Mouse (Mus musculus) forebrain, embryonic 14.5 days (tissue): Measurements from ENCODE around the gene Ctu2. TPM values are rescaled to one million over a fixed set of nuclear protein-coding genes. Genes with fewer than 3 reads are reported as not detected.

Source experiments
- ATAC-seq: fragments of 200-750 bp; cut with Nextera tagmentation; 2 replicates; pipeline ENCODE4 v1.8.0; 2017; ENCODE audit warnings: mild to moderate bottlenecking, moderate library complexity
- DNase-seq: peaks from one replicate; pipeline ENCODE4 v3.0.0-alpha.2; 2015; ENCODE audit warnings: low spot score
- H3K27ac ChIP-seq: fragments of 300-500 bp; sonication (generic); 2 replicates; pipeline ENCODE4 v1.5.1; 2014; ENCODE audit warnings: low read depth, mild to moderate bottlenecking, control low read depth, low read length, moderate library complexity
- H3K27me3 ChIP-seq: fragments of 300-500 bp; sonication (generic); replicated peaks from 2 replicates; pipeline ENCODE4 v1.6.1; 2014; ENCODE audit warnings: low read length, control low read depth, mixed read lengths; ENCODE audit not compliant: control insufficient read depth, insufficient read depth
- H3K36me3 ChIP-seq: fragments of 300-500 bp; sonication (generic); 2 replicates; pipeline ENCODE4 v1.6.1; 2014; ENCODE audit warnings: low read length, control low read depth; ENCODE audit not compliant: control insufficient read depth, insufficient read depth
- H3K4me1 ChIP-seq: fragments of 300-500 bp; sonication (generic); 2 replicates; pipeline ENCODE4 v1.6.1; 2014; ENCODE audit warnings: antibody characterized with exemption, low read length, control low read depth; ENCODE audit not compliant: control insufficient read depth, insufficient read depth
- H3K4me2 ChIP-seq: fragments of 300-500 bp; sonication (generic); 2 replicates; pipeline ENCODE4 v1.6.1; 2014; ENCODE audit warnings: mild to moderate bottlenecking, control low read depth, low read length
- H3K4me3 ChIP-seq: fragments of 300-500 bp; sonication (generic); 2 replicates; pipeline ENCODE4 v1.5.1; 2014; ENCODE audit warnings: low read depth, low read length, control low read depth
- H3K9ac ChIP-seq: fragments of 300-500 bp; sonication (generic); 2 replicates; pipeline ENCODE4 v1.6.1; 2014; ENCODE audit warnings: mild to moderate bottlenecking, low read length, control low read depth, moderate library complexity
- H3K9me3 ChIP-seq: fragments of 300-500 bp; sonication (generic); replicated peaks from 2 replicates; pipeline ENCODE4 v1.6.1; 2016; ENCODE audit warnings: low read length, control low read depth, mixed read lengths; ENCODE audit not compliant: control insufficient read depth
- WGBS: fragments of 180-500 bp; shearing (Covaris S2); extraction: QIAGEN DNeasy Blood & Tissue Kit; methylation state at CpG from one replicate; pipeline ENCODE4 v1.1.7; 2014; 5-methylcytosine and 5-hydroxymethylcytosine counted together
- polyA plus RNA-seq: library from polyadenylated mRNA; unstranded; fragments of >200 nt; fragmentation: Nextera tagmentation; extraction: Ambion mirVana; gene quantifications from 2 replicates; pipeline ENCODE4 v1.2.1, GENCODE M21; 2014

The Ctu2 gene
- polyA plus RNA-seq, 1 experiment from 2014 or later: 81.3 TPM

DNA sequence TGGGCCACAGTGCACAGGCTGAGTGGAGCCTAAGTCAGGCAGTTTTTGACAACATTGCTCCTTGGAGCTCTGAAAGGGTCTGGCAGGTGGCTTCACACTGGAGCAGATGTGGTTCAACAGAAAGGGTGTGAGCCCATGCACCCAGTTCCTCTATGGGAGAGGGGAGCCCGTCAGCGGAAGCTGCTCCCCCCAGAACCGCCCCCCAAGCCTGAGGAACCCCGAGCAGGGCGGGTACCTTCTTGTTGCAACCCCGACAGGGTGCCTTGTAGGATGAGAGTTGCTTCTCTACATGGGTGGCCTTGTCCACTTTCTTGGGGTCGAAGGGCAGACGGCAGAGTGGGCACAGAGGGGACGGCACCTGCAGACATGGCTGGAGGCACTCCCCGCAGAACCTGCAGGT lies 6.0 kb upstream of the Ctu2 start:
- 87% methylated on average over 10 of the region's 10 CpGs for WGBS
- no peak overlapping the region for H3K4me2 ChIP-seq
- H3K36me3 ChIP-seq: peaks cover 50% of the 10 kb centered on the region
- H3K27ac ChIP-seq: no peak overlapping the region
- H3K4me1 ChIP-seq: peaks cover 2% of the 10 kb centered on the region; the same call in 1 of the 2 replicates
- no peaks in the 10 kb centered on the region for H3K9me3 ChIP-seq
- no peaks in the 10 kb centered on the region for H3K27me3 ChIP-seq
- no peak for DNase-seq
- ATAC-seq: no peak
- no peak overlapping the region for H3K9ac ChIP-seq
- H3K4me3 ChIP-seq: no peak overlapping the region

DNA sequence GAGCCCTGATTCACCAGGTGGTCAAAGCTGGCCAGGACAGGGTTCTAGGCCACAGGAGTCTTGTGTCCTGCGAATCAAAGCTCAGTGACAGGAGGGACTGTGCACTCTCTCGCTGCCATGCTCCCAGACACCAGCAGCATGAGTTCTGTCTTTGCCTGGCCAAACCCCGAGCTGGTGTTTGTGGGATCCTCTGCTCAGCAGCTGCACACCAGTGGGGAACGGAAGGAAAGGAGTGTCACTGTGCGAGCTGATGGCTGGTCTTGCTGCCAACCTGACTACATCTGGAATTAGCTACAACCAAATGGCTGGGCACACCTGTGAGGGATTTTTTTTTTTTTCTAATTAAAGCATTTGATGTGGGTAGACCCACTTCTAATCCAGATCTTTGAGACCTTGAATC lies 5.3 kb upstream of the Ctu2 start:
- ATAC-seq: no peak
- Histone ChIP-seq H3K4me3 (no peak overlapping the region), H3K4me1 (peaks cover 4% of the 10 kb centered on the region; the same call in 1 of the 2 replicates), H3K27me3 (no peaks in the 10 kb centered on the region), H3K27ac (no peak overlapping the region), H3K9me3 (no peaks in the 10 kb centered on the region), H3K4me2 (no peak overlapping the region), H3K9ac (no peak overlapping the region), H3K36me3 (peaks cover 44% of the 10 kb centered on the region)
- DNase-seq: no peak
- WGBS: 86% methylated on average over 5 of the region's 5 CpGs

DNA sequence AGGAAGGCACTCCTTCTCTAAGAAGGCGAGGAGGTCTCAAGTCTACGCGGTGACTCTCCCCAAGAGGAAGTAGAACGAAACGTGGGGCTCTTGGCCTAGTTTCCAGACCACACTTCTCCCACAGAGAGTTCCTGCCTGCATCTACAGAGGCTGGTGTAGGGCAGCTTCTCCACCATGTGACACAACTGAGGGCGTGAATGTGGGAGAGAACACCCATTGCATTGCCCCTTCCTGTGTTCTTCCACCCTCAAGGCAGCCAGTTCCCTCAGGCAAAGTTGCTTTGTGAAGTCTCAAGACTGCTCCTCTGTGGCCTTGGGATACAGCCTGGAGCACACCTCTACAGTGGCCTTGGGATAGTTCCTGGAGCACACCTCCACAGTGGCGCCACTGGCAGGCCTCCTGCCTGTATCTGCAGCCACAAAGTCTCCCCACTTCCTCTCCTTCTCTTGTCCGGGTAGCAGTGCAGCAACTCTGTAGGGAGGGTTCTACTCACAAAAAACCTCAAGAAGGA lies 2.0 kb upstream of the Ctu2 start:
- ATAC-seq: no peak
- DNase-seq: no peak
- no peak overlapping the region for H3K4me2 ChIP-seq
- no peak overlapping the region for H3K27ac ChIP-seq
- no peak overlapping the region for H3K9ac ChIP-seq
- no peak overlapping the region for H3K4me3 ChIP-seq
- H3K4me1 ChIP-seq: peaks cover 9% of the 10 kb centered on the region; the same call in 1 of the 2 replicates
- H3K27me3 ChIP-seq: no peaks in the 10 kb centered on the region
- H3K9me3 ChIP-seq: no peaks in the 10 kb centered on the region
- 90% methylated on average over 8 of the region's 8 CpGs for WGBS
- peaks cover 32% of the 10 kb centered on the region for H3K36me3 ChIP-seq

DNA sequence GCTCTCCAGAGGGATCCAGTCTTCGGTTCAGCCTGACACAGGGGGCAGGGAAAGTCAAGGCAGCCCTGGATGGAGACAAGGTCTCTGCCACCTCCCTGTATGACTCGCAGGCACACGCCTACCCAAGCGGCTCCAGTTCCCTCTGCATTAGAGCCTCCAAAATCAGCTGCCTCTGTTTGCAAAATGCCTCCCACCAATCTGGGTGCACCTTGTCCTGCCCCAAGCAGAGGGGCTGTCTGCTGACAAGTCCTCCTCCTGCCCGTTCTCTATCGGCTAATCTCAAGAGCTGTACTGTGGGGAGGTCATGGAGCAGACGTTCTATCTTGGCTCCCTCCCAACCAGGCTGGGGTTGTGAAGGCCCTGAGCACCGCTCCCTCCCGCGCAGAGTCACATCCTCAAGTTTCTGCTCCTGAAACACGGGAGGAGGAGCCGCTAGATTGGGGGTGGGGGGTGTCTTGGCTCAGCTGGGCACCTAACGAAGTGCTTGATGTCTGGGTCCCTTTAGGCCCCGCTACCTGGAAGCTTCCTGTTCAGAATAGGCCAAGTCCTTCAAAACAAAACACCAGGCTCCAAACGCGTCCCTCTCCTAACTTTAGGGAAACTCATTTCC lies 887 bp upstream of the Ctu2 start:
- Histone ChIP-seq H3K4me2 (peak overlapping the region; percentile 89), H3K9ac (peak overlapping the region; percentile 96), H3K4me1 (peaks cover 9% of the 10 kb centered on the region; the same call in 1 of the 2 replicates), H3K27ac (peak overlapping the region; percentile 18; the same call in 1 of the 2 replicates), H3K36me3 (peaks cover 39% of the 10 kb centered on the region), H3K9me3 (no peaks in the 10 kb centered on the region), H3K27me3 (no peaks in the 10 kb centered on the region), H3K4me3 (peak overlapping the region; percentile 98)
- DNase-seq: peak; percentile 19
- WGBS: 17% methylated on average over 16 of the region's 16 CpGs
- ATAC-seq: peak; percentile 4; the same call in 1 of the 2 replicates

DNA sequence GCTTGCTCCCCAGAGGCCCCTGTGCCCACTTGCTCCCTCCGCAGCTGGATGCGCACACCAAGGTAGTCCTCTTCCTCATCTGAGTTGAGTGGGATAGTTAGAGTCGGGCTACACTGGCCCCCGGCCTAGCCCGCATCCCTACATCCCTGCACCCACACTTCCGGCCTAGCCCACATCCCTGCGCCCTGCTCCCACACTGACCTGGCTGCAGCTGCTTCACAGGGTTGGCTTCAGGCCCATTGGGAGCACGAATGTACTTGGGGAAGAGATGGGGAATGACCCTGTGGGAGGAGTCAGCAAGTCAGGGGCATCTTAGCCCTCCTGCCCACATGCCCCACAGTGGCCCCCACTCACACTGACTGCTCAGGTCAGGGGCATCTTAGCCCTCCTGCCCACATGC lies 6.5 kb downstream of the Ctu2 start:
- no peak for ATAC-seq
- H3K27ac ChIP-seq: no peak overlapping the region
- no peaks in the 10 kb centered on the region for H3K27me3 ChIP-seq
- H3K4me3 ChIP-seq: no peak overlapping the region
- no peak overlapping the region for H3K9ac ChIP-seq
- H3K4me1 ChIP-seq: no peaks in the 10 kb centered on the region
- 96% methylated on average over 8 of the region's 8 CpGs for WGBS
- DNase-seq: no peak
- H3K36me3 ChIP-seq: peaks cover 66% of the 10 kb centered on the region
- H3K9me3 ChIP-seq: no peaks in the 10 kb centered on the region
- no peak overlapping the region for H3K4me2 ChIP-seq

DNA sequence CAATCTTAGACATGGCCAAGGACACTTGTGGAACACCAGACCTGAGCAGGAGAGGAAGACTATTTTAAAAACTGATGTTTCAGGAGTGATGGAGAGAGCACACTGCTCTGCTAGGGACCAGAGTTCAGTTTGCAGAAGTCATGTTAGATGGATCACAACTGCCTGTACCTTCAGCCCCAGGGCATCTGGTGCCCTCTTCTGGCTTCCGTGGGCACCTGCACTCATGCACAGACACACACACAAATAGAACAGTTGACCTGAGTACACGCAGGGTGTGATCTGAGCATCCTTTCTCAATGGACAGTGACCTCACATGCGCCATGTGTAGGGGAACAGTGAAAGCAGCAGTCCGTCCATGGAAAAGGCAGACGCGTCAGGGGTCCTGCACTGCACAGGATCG lies 7.9 kb downstream of the Ctu2 start:
- H3K4me3 ChIP-seq: no peak overlapping the region
- no peaks in the 10 kb centered on the region for H3K4me1 ChIP-seq
- no peaks in the 10 kb centered on the region for H3K27me3 ChIP-seq
- DNase-seq: no peak
- no peaks in the 10 kb centered on the region for H3K9me3 ChIP-seq
- no peak overlapping the region for H3K9ac ChIP-seq
- peaks cover 55% of the 10 kb centered on the region for H3K36me3 ChIP-seq
- H3K4me2 ChIP-seq: no peak overlapping the region
- ATAC-seq: no peak
- 97% methylated on average over 7 of the region's 7 CpGs for WGBS
- H3K27ac ChIP-seq: no peak overlapping the region

DNA sequence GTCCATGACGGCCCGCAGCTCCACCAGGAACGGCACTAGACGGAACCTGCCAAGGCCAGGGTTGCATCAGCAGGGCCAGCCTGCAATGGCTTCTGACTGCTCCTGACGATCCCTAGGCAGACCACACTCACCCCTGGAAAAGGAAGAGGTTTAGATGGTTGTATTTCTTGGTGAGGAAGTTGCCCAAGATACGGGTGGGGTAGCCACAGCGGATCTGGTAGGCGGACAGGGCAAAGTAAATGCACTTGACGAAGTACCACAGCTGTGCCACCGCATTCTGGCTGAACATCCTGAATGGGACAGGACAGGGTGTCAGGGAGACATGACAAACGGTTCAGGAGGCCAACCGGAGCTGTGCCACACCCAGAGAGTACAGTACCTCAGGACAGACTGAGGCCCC lies 8.9 kb downstream of the Ctu2 start:
- H3K9ac ChIP-seq: no peak overlapping the region
- H3K36me3 ChIP-seq: peaks cover 45% of the 10 kb centered on the region
- ATAC-seq: no peak
- no peak overlapping the region for H3K4me2 ChIP-seq
- no peaks in the 10 kb centered on the region for H3K4me1 ChIP-seq
- no peak overlapping the region for H3K27ac ChIP-seq
- H3K9me3 ChIP-seq: no peaks in the 10 kb centered on the region
- no peaks in the 10 kb centered on the region for H3K27me3 ChIP-seq
- H3K4me3 ChIP-seq: no peak overlapping the region
- no peak for DNase-seq
- 93% methylated on average over 12 of the region's 12 CpGs for WGBS

DNA sequence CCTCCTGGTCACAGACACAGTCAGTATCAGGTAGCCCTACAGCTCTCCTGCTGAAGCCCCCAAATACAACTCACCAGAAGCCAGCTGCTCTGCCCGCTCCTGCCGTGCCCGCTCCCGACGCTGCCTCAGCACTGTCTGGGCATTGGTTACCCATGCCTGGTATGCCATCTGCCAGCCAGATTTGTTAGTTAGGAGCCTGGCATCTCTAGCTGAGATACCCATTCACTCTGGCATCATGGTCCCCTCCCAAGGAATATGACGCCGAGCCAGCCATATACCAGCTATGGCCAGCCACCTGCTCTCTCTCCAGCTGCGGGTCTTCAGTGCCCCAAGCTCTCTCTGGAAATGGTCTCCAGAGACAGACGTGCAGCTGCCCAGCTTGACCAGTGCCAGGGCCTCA lies 12.4 kb downstream of the Ctu2 start:
- Histone ChIP-seq H3K9ac (no peak overlapping the region), H3K9me3 (no peaks in the 10 kb centered on the region), H3K36me3 (peaks cover 14% of the 10 kb centered on the region), H3K4me1 (no peaks in the 10 kb centered on the region), H3K4me2 (no peak overlapping the region), H3K27me3 (no peaks in the 10 kb centered on the region), H3K27ac (no peak overlapping the region), H3K4me3 (no peak overlapping the region)
- DNase-seq (peak; percentile 44), ATAC-seq (no peak)
- 90% methylated on average over 9 of the region's 9 CpGs for WGBS

DNA sequence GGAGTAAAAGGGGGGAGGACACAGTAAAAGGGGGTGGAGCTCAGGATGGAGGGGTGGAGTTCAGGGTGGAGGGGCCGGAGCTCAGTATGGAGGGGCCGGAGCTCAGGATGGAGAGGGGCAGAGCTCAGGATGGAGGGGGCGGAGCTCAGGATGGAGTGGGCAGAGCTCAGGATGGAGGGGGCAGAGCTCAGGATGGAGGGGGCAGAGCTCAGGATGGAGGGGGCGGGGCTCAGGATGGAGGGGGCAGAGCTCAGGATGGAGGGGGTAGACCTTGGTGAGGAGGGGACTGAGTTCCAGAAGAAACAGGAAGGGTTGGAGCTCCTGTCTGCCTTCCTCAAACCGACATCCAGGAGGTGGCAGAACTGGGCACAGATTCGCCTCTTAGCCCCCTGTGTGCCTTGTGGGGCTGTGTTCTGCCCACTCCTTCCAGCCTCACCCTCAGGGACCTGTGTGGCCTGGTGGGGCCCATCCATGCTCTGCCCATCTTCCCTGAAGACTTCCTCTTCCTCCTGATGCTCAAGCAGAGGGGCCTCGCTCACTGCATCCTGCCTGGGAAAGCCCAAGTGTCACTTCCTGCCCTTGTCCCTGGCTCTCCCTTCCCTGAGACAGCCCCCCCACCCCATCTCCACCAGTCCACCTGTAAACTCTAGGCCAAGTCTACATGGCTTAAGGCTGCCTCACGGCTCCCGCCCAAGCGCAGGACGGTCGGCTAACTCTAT lies 21.2 kb downstream of the Ctu2 start:
- no peak overlapping the region for H3K9ac ChIP-seq
- no peak for ATAC-seq

More for the DNA sequence above, 21.2 kb downstream of the Ctu2 start:
- DNase-seq: no peak
- no peaks in the 10 kb centered on the region for H3K9me3 ChIP-seq
- no peaks in the 10 kb centered on the region for H3K36me3 ChIP-seq
- WGBS: 86% methylated on average over 12 of the region's 12 CpGs
- H3K27me3 ChIP-seq: no peaks in the 10 kb centered on the region
- no peak overlapping the region for H3K4me2 ChIP-seq
- no peaks in the 10 kb centered on the region for H3K4me1 ChIP-seq
- no peak overlapping the region for H3K27ac ChIP-seq
- H3K4me3 ChIP-seq: no peak overlapping the region
